Mouse (Mus musculus) kidney, embryonic 16.5 days (tissue): ENCODE data around the gene Ercc6. TPM values are rescaled to one million over a fixed set of nuclear protein-coding genes. Genes with fewer than 3 reads are reported as not detected.

Experiments
- ATAC-seq: fragments of 200-750 bp; cut with Nextera tagmentation; 2 replicates; pipeline ENCODE4 v1.8.0; 2017; ENCODE audit warnings: moderate TSS enrichment; ENCODE audit not compliant: low FRiP score, low TSS enrichment
- H3K27ac ChIP-seq: fragments of 300-500 bp; sonication (generic); 2 replicates; pipeline ENCODE4 v1.5.1; 2014; ENCODE audit warnings: low read length
- H3K27me3 ChIP-seq: fragments of 300-500 bp; sonication (generic); 2 replicates; pipeline ENCODE4 v1.6.1; 2014; ENCODE audit warnings: low read length, control low read depth, mixed read lengths; ENCODE audit not compliant: insufficient read depth
- H3K36me3 ChIP-seq: fragments of 300-500 bp; sonication (generic); 2 replicates; pipeline ENCODE4 v1.6.1; 2014; ENCODE audit warnings: low read length, control low read depth, mixed read lengths; ENCODE audit not compliant: insufficient read depth
- H3K4me1 ChIP-seq: fragments of 300-500 bp; sonication (generic); 2 replicates; pipeline ENCODE4 v1.6.1; 2014; ENCODE audit warnings: low read length, control low read depth, mixed read lengths; ENCODE audit not compliant: insufficient read depth
- H3K4me2 ChIP-seq: fragments of 300-500 bp; sonication (generic); replicated peaks from 2 replicates; pipeline ENCODE4 v1.6.1; 2014; ENCODE audit warnings: low read depth, low read length
- H3K4me3 ChIP-seq: fragments of 300-500 bp; sonication (generic); 2 replicates; pipeline ENCODE4 v1.5.1; 2014; ENCODE audit warnings: mild to moderate bottlenecking, low read length
- H3K9ac ChIP-seq: fragments of 300-500 bp; sonication (generic); replicated peaks from 2 replicates; pipeline ENCODE4 v1.6.1; 2014; ENCODE audit warnings: low read length
- H3K9me3 ChIP-seq: fragments of 300-500 bp; sonication (generic); 2 replicates; pipeline ENCODE4 v1.6.1; 2016; ENCODE audit warnings: low read length, control low read depth
- WGBS: fragments of 180-500 bp; shearing (Covaris S2); extraction: QIAGEN DNeasy Blood & Tissue Kit; methylation state at CpG from one replicate; pipeline ENCODE4 v1.1.7; 2014; 5-methylcytosine and 5-hydroxymethylcytosine counted together
- polyA plus RNA-seq: library from polyadenylated mRNA; unstranded; fragments of >200 nt; fragmentation: Nextera tagmentation; extraction: Ambion mirVana; gene quantifications from 2 replicates; pipeline ENCODE4 v1.2.1, GENCODE M21; 2015

The Ercc6 gene
- polyA plus RNA-seq, 1 experiment from 2014 or later: 17.7 TPM

DNA sequence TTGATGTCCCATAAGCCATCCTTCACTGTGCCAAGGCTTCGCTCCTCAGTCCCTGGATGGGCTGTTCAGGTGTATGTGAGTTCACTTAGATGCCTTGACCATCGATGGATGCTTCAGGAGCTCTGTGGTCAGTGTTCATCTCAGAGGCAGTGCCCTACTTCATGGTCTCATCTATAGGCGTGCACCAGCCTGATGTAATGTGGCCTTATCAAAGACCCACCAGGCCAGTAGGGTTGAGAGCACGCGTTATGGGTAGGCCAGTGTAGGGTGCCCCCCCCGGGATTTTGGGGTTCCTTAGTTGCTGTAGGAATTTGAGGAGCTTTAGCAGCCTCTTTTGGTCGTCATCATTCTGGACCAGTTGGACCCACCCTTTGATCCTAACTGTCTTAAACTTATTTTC lies 111.5 kb downstream of the Ercc6 start:
- H3K4me3 ChIP-seq: no peak overlapping the region
- 87% methylated on average over 7 of the region's 7 CpGs for WGBS
- H3K9ac ChIP-seq: no peak overlapping the region
- no peak for ATAC-seq
- no peaks in the 10 kb centered on the region for H3K4me1 ChIP-seq
- no peak overlapping the region for H3K27ac ChIP-seq
- no peaks in the 10 kb centered on the region for H3K27me3 ChIP-seq
- no peak overlapping the region for H3K4me2 ChIP-seq
- H3K36me3 ChIP-seq: no peaks in the 10 kb centered on the region
- H3K9me3 ChIP-seq: no peaks in the 10 kb centered on the region

DNA sequence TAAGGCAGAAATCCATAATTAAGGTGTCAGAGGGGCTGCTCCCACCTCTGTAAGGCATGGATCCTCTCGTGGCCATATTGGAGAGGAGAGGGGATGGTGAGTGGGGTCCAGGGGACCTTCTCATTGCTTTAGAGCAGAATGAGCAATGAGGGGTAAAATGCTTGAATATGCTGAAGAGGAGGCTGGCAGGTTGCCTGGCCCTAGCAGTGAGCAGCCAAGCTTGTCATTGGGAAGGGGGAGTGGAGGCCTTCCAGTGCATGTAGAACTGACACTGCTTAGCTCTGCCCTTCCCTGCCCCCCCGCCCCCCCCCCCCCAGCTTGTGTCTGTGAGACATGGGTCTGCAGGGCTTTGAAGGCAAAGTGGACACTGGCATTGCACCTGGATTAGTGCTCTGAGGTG lies 114.0 kb downstream of the Ercc6 start:
- Histone ChIP-seq H3K9ac (no peak overlapping the region), H3K27ac (no peak overlapping the region), H3K4me3 (no peak overlapping the region), H3K9me3 (no peaks in the 10 kb centered on the region), H3K27me3 (no peaks in the 10 kb centered on the region), H3K4me2 (no peak overlapping the region), H3K36me3 (no peaks in the 10 kb centered on the region), H3K4me1 (no peaks in the 10 kb centered on the region)
- WGBS: 33% methylated on average over 2 of the region's 2 CpGs
- ATAC-seq: no peak

DNA sequence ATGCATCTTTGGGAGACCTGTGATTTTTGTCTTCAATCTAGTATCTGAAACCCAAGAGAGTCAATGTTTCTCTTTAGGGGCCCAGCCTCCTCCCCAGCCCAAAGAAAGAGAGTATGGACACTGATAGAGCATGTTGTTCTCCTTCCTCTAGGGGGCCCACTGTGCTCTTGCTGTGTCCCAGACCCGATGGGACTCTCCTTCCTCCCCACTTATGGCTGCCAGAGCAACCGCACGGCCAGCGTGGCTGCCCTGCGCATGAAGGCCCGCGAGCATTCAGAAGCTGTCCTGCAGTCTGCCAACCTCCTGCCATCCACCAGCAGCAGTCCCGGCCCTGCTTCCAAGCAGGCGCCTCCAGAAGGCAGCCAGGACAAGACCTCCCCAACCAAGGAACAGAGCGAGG lies 115.3 kb downstream of the Ercc6 start:
- Histone ChIP-seq H3K4me1 (no peaks in the 10 kb centered on the region), H3K9ac (no peak overlapping the region), H3K36me3 (no peaks in the 10 kb centered on the region), H3K4me3 (no peak overlapping the region), H3K4me2 (no peak overlapping the region), H3K27me3 (no peaks in the 10 kb centered on the region), H3K27ac (no peak overlapping the region), H3K9me3 (no peaks in the 10 kb centered on the region)
- WGBS: 58% methylated on average over 10 of the region's 10 CpGs
- no peak for ATAC-seq

Other genes starting within 250 kb of the Ercc6 start
- 10.7 and 11.4 TPM in 2 replicates for gene Ogdhl, start 191.5 kb upstream of the Ercc6 start, polyA plus RNA-seq
- gene 1700024G13Rik, start 125.1 kb upstream of the Ercc6 start, polyA plus RNA-seq: not detected in 2 replicates
- 0.17 and 0.29 TPM in 2 replicates for gene Slc18a3, start 48.7 kb upstream of the Ercc6 start, polyA plus RNA-seq
- 0.05 and 0.10 TPM in 2 replicates for gene Chat, start 47.5 kb upstream of the Ercc6 start, polyA plus RNA-seq
- 0.06 and 0.08 TPM in 2 replicates for gene Prrxl1, start 85.9 kb downstream of the Ercc6 start, polyA plus RNA-seq
- 0.14 and 0.23 TPM in 2 replicates for gene 3425401B19Rik, start 171.8 kb downstream of the Ercc6 start, polyA plus RNA-seq